Mouse (Mus musculus) MEL (cell line): ENCODE data around the gene Tubg2. TPM values are rescaled to one million over a fixed set of nuclear protein-coding genes. Genes with fewer than 3 reads are reported as not detected.

ENCODE experiments used
- DNase-seq: peaks from one replicate; pipeline ENCODE4 v3.0.0; 2011; ENCODE audit warnings: low read depth, low spot score
- H3K27ac ChIP-seq: 2 replicates; pipeline ENCODE4 v1.5.1; 2012; ENCODE audit warnings: low read depth, mild to moderate bottlenecking, control low read depth, low read length, moderate library complexity; ENCODE audit not compliant: control insufficient read depth
- H3K27me3 ChIP-seq, 2 experiments: fragments of 150-350 bp in 1 of 2; sonication (generic) in 1 of 2; 2 replicates each; pipeline ENCODE4 v1.6.1; 2012; ENCODE audit warnings: low read length in 2 of 2, mild to moderate bottlenecking in 2 of 2, improper control_type of control experiment in 1 of 2, moderate library complexity in 1 of 2; ENCODE audit not compliant: insufficient read depth in 2 of 2, control insufficient read depth in 1 of 2
- H3K36me3 ChIP-seq, 2 experiments: 2 replicates each; pipeline ENCODE4 v1.6.1; 2012 to 2014; ENCODE audit warnings: low read length in 2 of 2, improper control_type of control experiment in 1 of 2, inconsistent platforms in 1 of 2, mild to moderate bottlenecking in 1 of 2; ENCODE audit not compliant: insufficient read depth in 2 of 2, control insufficient read depth in 1 of 2
- H3K4me1 ChIP-seq, 2 experiments: fragments of 150-350 bp in 1 of 2; sonication (generic) in 1 of 2; 2 replicates each; pipeline ENCODE4 v1.6.1; 2012; ENCODE audit warnings: low read length in 2 of 2, improper control_type of control experiment in 1 of 2, mild to moderate bottlenecking in 1 of 2; ENCODE audit not compliant: insufficient read depth in 2 of 2, control insufficient read depth in 1 of 2
- H3K4me3 ChIP-seq, 2 experiments: fragments of 150-350 bp in 1 of 2; sonication (generic) in 1 of 2; 2 replicates each; pipeline ENCODE4 v1.5.1; 2012; ENCODE audit warnings: low read depth in 2 of 2, low read length in 2 of 2, mild to moderate bottlenecking in 2 of 2, moderate library complexity in 2 of 2, control low read depth in 1 of 2, improper control_type of control experiment in 1 of 2; ENCODE audit not compliant: control insufficient read depth in 1 of 2, insufficient read depth in 1 of 2
- H3K79me2 ChIP-seq: 2 replicates; pipeline ENCODE4 v1.6.1; 2012; ENCODE audit warnings: mild to moderate bottlenecking, low read length, moderate library complexity; ENCODE audit not compliant: control insufficient read depth, poor library complexity, insufficient read depth
- H3K9ac ChIP-seq: 2 replicates; pipeline ENCODE4 v1.6.1; 2012; ENCODE audit warnings: low read depth, mild to moderate bottlenecking, control low read depth, low read length, moderate library complexity; ENCODE audit not compliant: control insufficient read depth, poor library complexity, severe bottlenecking
- H3K9me3 ChIP-seq: fragments of 150-350 bp; sonication (generic); replicated peaks from 2 replicates; pipeline ENCODE4 v1.6.1; 2012; ENCODE audit warnings: mild to moderate bottlenecking, low read length, improper control_type of control experiment, moderate library complexity; ENCODE audit not compliant: insufficient read depth
- CHD1 ChIP-seq: IDR thresholded peaks from 2 replicates; pipeline ENCODE4 v1.6.1; 2012; ENCODE audit warnings: low read depth, mild to moderate bottlenecking, inconsistent platforms, low read length, improper control_type of control experiment
- CTCF ChIP-seq, 3 experiments: IDR thresholded peaks in 2 of 3; conservative IDR thresholded peaks in 1 of 3; 2 replicates each; pipeline ENCODE4 v1.5.1; 2011 to 2012; ENCODE audit warnings: low read length in 3 of 3, low read depth in 2 of 3, mild to moderate bottlenecking in 2 of 3, improper control_type of control experiment in 1 of 3, inconsistent platforms in 1 of 3, mixed read lengths in 1 of 3, moderate library complexity in 1 of 3; ENCODE audit not compliant: control insufficient read depth in 1 of 3, insufficient read depth in 1 of 3, poor library complexity in 1 of 3, severe bottlenecking in 1 of 3
- E2F4 ChIP-seq: IDR thresholded peaks from 2 replicates; pipeline ENCODE4 v1.6.1; 2011; ENCODE audit warnings: low read depth, low read length, improper control_type of control experiment, borderline replicate concordance
- ELF1 ChIP-seq: IDR thresholded peaks from 2 replicates; pipeline ENCODE4 v1.6.1; 2014; ENCODE audit warnings: low read depth, mild to moderate bottlenecking, inconsistent platforms, low read length, improper control_type of control experiment, moderate library complexity
- EP300 ChIP-seq, 2 experiments: IDR thresholded peaks; 2 replicates each; pipeline ENCODE4 v1.6.1; 2011; ENCODE audit warnings: improper control_type of control experiment in 2 of 2, low read length in 2 of 2, low read depth in 1 of 2, mild to moderate bottlenecking in 1 of 2
- ETS1 ChIP-seq: IDR thresholded peaks from 2 replicates; pipeline ENCODE4 v1.6.1; 2012; ENCODE audit warnings: low read depth, mild to moderate bottlenecking, inconsistent platforms, low read length, improper control_type of control experiment, moderate library complexity
- GABPA ChIP-seq: IDR thresholded peaks from 2 replicates; pipeline ENCODE4 v1.6.1; 2012; ENCODE audit warnings: low read depth, mild to moderate bottlenecking, inconsistent platforms, low read length, improper control_type of control experiment, moderate library complexity
- JUND ChIP-seq: IDR thresholded peaks from 2 replicates; pipeline ENCODE4 v1.6.1; 2011; ENCODE audit warnings: low read depth, mild to moderate bottlenecking, improper control_type of control experiment, low read length
- KAT2A ChIP-seq: conservative IDR thresholded peaks from 2 replicates; pipeline ENCODE4 v1.6.1; 2012; ENCODE audit warnings: low read depth, low read length, improper control_type of control experiment, inconsistent platforms
- MAX ChIP-seq: IDR thresholded peaks from 2 replicates; pipeline ENCODE4 v1.6.1; 2011; ENCODE audit warnings: low read length, improper control_type of control experiment
- MAZ ChIP-seq: IDR thresholded peaks from 2 replicates; pipeline ENCODE4 v1.6.1; 2012; ENCODE audit warnings: low read depth, mild to moderate bottlenecking, inconsistent platforms, low read length, improper control_type of control experiment
- MXI1 ChIP-seq: IDR thresholded peaks from 2 replicates; pipeline ENCODE4 v1.6.1; 2011; ENCODE audit warnings: mild to moderate bottlenecking, low read depth, low read length, improper control_type of control experiment
- MYC ChIP-seq: IDR thresholded peaks from 2 replicates; pipeline ENCODE4 v1.6.1; 2011; ENCODE audit warnings: low read depth, mild to moderate bottlenecking, low read length, improper control_type of control experiment, moderate library complexity
- NELFE ChIP-seq: IDR thresholded peaks from 2 replicates; pipeline ENCODE4 v1.6.1; 2011; ENCODE audit warnings: low read depth, low read length, improper control_type of control experiment
- NRF1 ChIP-seq: IDR thresholded peaks from 2 replicates; pipeline ENCODE4 v1.6.1; 2014; ENCODE audit warnings: low read depth, mild to moderate bottlenecking, inconsistent platforms, low read length, improper control_type of control experiment, moderate library complexity; ENCODE audit not compliant: poor library complexity, insufficient read depth, severe bottlenecking
- POLR2A ChIP-seq, 2 experiments: IDR thresholded peaks; 2 replicates each; pipeline ENCODE4 v1.6.1; 2011 to 2012; ENCODE audit warnings: low read length in 2 of 2, mild to moderate bottlenecking in 2 of 2, control low read depth in 1 of 2, improper control_type of control experiment in 1 of 2, low read depth in 1 of 2, moderate library complexity in 1 of 2; ENCODE audit not compliant: control insufficient read depth in 1 of 2, insufficient read depth in 1 of 2, poor library complexity in 1 of 2
- POLR2AphosphoS5 ChIP-seq: IDR thresholded peaks from 2 replicates; pipeline ENCODE4 v1.6.1; 2012; ENCODE audit warnings: low read depth, borderline replicate concordance, mild to moderate bottlenecking, inconsistent platforms, low read length, moderate library complexity, mixed read lengths
- RAD21 ChIP-seq: IDR thresholded peaks from 2 replicates; pipeline ENCODE4 v1.6.1; 2011; ENCODE audit warnings: mild to moderate bottlenecking, low read depth, low read length, improper control_type of control experiment
- SIN3A ChIP-seq: IDR thresholded peaks from 2 replicates; pipeline ENCODE4 v1.6.1; 2012; ENCODE audit warnings: low read length, improper control_type of control experiment, inconsistent platforms
- SMC3 ChIP-seq: IDR thresholded peaks from 2 replicates; pipeline ENCODE4 v1.6.1; 2011; ENCODE audit warnings: low read depth, low read length, improper control_type of control experiment
- TAL1 ChIP-seq: IDR thresholded peaks from 2 replicates; pipeline ENCODE4 v1.6.1; 2012; ENCODE audit warnings: mild to moderate bottlenecking, inconsistent platforms, low read length, moderate library complexity, mixed read lengths
- TCF12 ChIP-seq: IDR thresholded peaks from 2 replicates; pipeline ENCODE4 v1.6.1; 2014; ENCODE audit warnings: low read depth, mild to moderate bottlenecking, inconsistent platforms, low read length, improper control_type of control experiment, moderate library complexity
- UBTF ChIP-seq: IDR thresholded peaks from 2 replicates; pipeline ENCODE4 v1.6.1; 2012; ENCODE audit warnings: low read depth, mild to moderate bottlenecking, inconsistent platforms, low read length, improper control_type of control experiment, moderate library complexity, borderline replicate concordance; ENCODE audit not compliant: insufficient read depth
- USF1 ChIP-seq: IDR thresholded peaks from 2 replicates; pipeline ENCODE4 v1.6.1; 2014; ENCODE audit warnings: low read depth, mild to moderate bottlenecking, inconsistent platforms, low read length, improper control_type of control experiment, moderate library complexity
- ZC3H11A ChIP-seq: IDR thresholded peaks from 2 replicates; pipeline ENCODE4 v1.6.1; 2012; ENCODE audit warnings: low read depth, mild to moderate bottlenecking, inconsistent platforms, low read length, improper control_type of control experiment
- ZMIZ1 ChIP-seq: IDR thresholded peaks from 2 replicates; pipeline ENCODE4 v1.6.1; 2012; ENCODE audit warnings: low read depth, mild to moderate bottlenecking, inconsistent platforms, low read length, improper control_type of control experiment, moderate library complexity
- ZNF384 ChIP-seq: IDR thresholded peaks from 2 replicates; pipeline ENCODE4 v1.6.1; 2012; ENCODE audit warnings: low read depth, mild to moderate bottlenecking, inconsistent platforms, low read length, improper control_type of control experiment
- polyA plus RNA-seq, 2 experiments: library from polyadenylated mRNA; stranded (reverse) in 1 of 2; unstranded in 1 of 2; fragments of >175 nt in 1 of 2; fragments of >200 nt in 1 of 2; gene quantifications; 2 replicates each; pipeline versions ENCODE4 v1.2.1 to v1.2.4; 2012; ENCODE audit warnings: low replicate concordance in 2 of 2, low read depth in 1 of 2; ENCODE audit not compliant: insufficient read length in 2 of 2, insufficient read depth in 1 of 2, missing spikeins in 1 of 2
- total RNA-seq: library from RNA; depleted of rRNA; stranded (reverse); fragments of 300-350 nt; gene quantifications from 2 replicates; pipeline ENCODE4 v1.2.3, GENCODE M21; 2012

The Tubg2 gene
- total and polyA plus RNA-seq, 3 experiments: not detected

DNA sequence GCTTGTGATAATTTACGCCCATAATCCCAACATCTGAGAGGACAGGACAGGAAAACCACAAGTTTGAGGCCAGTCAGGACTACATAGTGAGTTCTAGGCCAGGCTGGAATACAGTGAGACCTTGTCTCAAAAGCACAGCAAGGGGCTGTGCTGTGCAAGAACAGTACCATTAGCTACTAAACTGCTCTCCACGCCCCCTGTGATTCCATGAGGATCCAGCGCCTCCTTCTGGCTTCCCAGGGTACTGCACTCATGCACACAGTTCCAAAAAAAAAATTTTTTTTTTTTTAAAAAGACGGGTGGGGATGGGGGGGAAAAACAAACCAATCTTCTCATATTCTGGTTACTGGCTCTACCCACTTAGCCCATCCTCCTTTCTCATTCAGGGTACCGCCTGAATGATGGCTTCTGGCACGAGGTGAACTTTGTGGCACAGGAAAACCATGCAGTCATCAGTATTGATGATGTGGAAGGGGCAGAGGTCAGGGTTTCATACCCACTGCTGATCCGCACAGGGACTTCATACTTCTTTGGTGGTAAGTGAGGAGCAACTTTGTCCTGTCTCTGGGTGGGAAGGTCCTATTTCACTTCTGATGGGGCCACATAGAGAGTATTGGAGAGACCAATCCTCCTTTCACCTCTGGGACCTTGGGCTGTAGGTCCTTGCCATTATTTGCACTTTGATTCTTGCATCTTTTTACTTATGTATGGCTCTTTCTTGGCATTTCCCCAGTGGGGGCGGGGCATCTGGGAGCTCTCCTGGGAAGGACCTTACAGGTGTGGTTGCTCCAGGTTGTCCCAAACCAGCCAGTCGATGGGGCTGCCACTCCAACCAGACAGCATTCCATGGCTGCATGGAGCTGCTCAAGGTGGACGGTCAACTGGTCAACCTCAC is 25.4 kb downstream of the Tubg2 start:
- TF ChIP-seq RAD21 (peak; percentile 87), JUND (no peak), USF1 (no peak), CTCF (IDR thresholded peaks at IDR 0.05 in 2 of 3, conservative IDR thresholded peaks at IDR 0.05 in 1 of 3; ENCODE audit: control insufficient read depth in 1 of 3, insufficient read depth in 1 of 3, low read depth in 2 of 3, low read length in 3 of 3, poor library complexity in 1 of 3, severe bottlenecking in 1 of 3) (peak; percentile 83 to 92 (median 87)), ELF1 (no peak), SMC3 (peak; percentile 85), E2F4 (no peak), SIN3A (peak; percentile 65), NELFE (no peak), TAL1 (no peak), ZC3H11A (peak; percentile 83), MAX (peak; percentile 26; the same call in 1 of the 2 replicates), ETS1 (no peak), MAZ (peak; percentile 66; the same call in 1 of the 2 replicates), ZNF384 (peak; percentile 98)

GRCm38 (mm10) chr11:101181961-101182360 is 26.3 kb downstream of the Tubg2 start:
- Histone ChIP-seq H3K9me3 (no peaks in the 10 kb centered on the region), H3K79me2 (no peaks in the 10 kb centered on the region), H3K36me3 (no peaks in the 10 kb centered on the region), H3K27ac (no peak overlapping the region), H3K9ac (no peak overlapping the region), H3K4me1 (no peaks in the 10 kb centered on the region), H3K4me3 (no peak overlapping the region), H3K27me3 (no peaks in the 10 kb centered on the region)
- no peak for DNase-seq
- no peak for TF ChIP-seq TCF12
- TF ChIP-seq ZMIZ1: no peak
- no peak for TF ChIP-seq MYC
- no peak for TF ChIP-seq MAZ
- TF ChIP-seq NRF1: no peak
- TF ChIP-seq MXI1: no peak
- TF ChIP-seq KAT2A: no peak
- no peak for TF ChIP-seq ETS1
- no peak for TF ChIP-seq CTCF (IDR thresholded peaks at IDR 0.05 in 2 of 3, conservative IDR thresholded peaks at IDR 0.05 in 1 of 3; ENCODE audit: control insufficient read depth in 1 of 3, insufficient read depth in 1 of 3, low read depth in 2 of 3, low read length in 3 of 3, poor library complexity in 1 of 3, severe bottlenecking in 1 of 3)
- TF ChIP-seq GABPA: no peak
- TF ChIP-seq CHD1: no peak
- no peak for TF ChIP-seq UBTF
- no peak for TF ChIP-seq POLR2A (IDR thresholded peaks at IDR 0.05; ENCODE audit: control insufficient read depth in 1 of 2, insufficient read depth in 1 of 2, low read depth in 1 of 2, low read length in 2 of 2, poor library complexity in 1 of 2)
- no peak for TF ChIP-seq EP300 (IDR thresholded peaks at IDR 0.05; ENCODE audit: low read depth in 1 of 2, low read length in 2 of 2)
- TF ChIP-seq SIN3A: no peak
- TF ChIP-seq ZNF384: no peak
- no peak for TF ChIP-seq POLR2AphosphoS5

More for the DNA sequence above, 25.4 kb downstream of the Tubg2 start:
- Histone ChIP-seq H3K27me3 (no peaks in the 10 kb centered on the region), H3K79me2 (no peaks in the 10 kb centered on the region), H3K27ac (no peak overlapping the region), H3K9me3 (no peaks in the 10 kb centered on the region), H3K4me3 (no peak overlapping the region), H3K36me3 (no peaks in the 10 kb centered on the region), H3K9ac (no peak overlapping the region), H3K4me1 (no peaks in the 10 kb centered on the region)
- DNase-seq: peak; percentile 69
